Mouse (Mus musculus) mouse embryonic stem cell (cell line): Measurements from ENCODE around the gene Cox19.
"Not testable (repeated sequence)": the region's sequence is repeated elsewhere in the genome, so short reads cannot be mapped to it uniquely, and the experiment has no call there.

Source experiments
- in situ Hi-C, 2 experiments: fragments of 300-500 bp; cut with MboI; formaldehyde crosslinking; loops; 1 replicate in 1 of 2; 3 replicates in 1 of 2; pipeline ENCODE4 v1.14.3; 2019 to 2020; ENCODE audit warnings: low sequenced_read_pairs in 2 of 2, low pct_unique_long_range_greater_than_20kb in 1 of 2, mixed read lengths in 1 of 2; ENCODE audit not compliant: unreplicated experiment in 1 of 2

Gene Cox19

DNA sequence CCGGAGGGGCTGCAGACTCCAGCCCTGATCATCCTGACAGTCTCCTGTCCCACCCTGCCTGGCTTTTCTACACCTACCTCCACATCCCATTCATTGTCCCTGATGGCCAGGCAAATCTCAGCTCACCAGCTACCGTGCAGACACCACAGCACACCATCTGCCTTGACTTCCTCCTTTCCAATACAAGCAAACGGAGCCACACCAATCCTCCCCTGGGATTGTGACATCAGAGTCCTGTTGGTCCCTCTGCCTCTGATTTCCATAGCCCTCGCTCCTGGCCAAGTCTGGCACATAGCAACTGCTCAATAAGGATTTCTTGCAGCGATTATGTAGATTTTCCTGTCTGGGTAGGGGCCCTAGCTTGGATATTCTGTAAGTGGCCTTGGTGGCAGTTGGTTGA lies at the start of gene Cox19:
Gene Cox19 (minus strand): TSS at position 285 of the 400 bp plus-strand sequence.
- in situ Hi-C loops = no loop called here

DNA sequence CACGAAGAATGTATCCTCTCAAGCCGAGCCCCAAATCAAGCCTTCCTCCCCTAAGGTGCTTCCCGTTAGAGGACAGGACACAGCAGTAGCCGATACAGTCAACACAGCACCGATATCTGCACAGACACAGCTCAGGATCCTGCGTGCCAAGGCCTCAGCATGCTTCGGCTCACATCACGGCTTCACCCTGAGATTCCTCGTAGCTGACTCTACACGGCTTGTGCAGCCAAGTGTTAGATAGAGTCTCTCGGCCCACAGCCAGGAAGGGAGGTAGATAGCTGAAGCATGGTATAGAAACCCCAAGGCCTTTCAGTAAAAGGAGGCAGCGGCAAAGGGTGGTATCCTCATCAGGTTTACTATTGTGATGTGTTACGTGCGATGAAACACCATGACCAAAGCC lies 48.8 kb upstream of the Cox19 start:
- in situ Hi-C loops = no loop called here

DNA sequence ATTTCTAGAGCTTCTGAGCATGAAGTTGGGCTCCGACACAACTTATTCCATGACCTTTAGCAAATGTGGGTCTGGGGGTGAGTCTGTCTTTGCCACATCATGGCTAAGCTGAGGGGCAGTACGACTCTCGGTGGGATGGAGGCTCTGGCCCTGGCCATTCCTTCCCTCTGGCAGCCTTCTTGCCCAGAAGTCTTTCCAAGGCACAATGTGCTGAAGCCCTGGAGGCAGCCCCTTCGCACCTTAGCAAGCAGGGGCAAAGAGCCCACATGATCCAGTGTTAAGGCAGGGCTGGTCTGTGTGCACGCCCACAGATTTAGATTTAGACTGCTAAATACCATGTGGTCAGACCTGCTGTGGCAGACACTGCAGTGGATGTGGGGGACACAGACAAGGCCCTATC lies 47.6 kb upstream of the Cox19 start:
- in situ Hi-C loops = no loop called here

DNA sequence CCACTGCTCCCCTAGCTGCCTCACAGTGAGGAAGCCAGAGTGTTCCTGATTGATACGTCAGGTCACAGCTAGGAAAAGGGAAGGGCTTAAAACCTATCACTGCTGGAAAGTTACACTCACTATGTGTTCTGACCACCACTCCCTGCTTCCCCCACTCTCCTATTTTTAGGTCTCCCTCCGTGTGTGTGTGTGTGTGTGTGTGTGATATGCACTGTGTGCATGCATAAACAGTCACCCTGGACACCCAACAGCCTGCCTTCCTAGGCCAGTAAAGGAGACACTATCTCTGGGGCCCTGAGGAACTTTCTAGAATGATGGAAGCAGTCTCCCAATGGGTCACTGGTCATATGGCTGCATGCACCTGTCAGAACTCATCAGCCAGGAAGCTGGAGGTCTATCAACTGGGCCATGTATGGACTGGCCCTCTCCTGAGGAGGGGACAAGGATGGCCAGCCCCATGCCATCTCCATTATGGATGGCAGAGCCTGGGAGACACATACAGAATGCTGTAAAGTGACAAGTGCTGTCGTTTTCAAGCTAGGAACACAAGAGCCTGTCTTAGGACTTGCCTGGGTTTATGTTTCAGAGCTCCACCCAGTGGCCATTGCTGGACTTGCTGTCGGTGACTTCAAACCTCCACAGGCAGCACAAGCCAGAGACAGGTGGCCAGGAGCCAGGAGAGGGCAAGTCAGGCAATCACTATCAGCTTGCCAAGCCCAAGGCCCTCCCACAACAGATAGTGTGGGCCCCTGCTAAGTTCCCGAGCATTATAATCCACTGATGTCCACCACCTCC lies 46.9 kb upstream of the Cox19 start:
- in situ Hi-C loops = no loop called here

DNA sequence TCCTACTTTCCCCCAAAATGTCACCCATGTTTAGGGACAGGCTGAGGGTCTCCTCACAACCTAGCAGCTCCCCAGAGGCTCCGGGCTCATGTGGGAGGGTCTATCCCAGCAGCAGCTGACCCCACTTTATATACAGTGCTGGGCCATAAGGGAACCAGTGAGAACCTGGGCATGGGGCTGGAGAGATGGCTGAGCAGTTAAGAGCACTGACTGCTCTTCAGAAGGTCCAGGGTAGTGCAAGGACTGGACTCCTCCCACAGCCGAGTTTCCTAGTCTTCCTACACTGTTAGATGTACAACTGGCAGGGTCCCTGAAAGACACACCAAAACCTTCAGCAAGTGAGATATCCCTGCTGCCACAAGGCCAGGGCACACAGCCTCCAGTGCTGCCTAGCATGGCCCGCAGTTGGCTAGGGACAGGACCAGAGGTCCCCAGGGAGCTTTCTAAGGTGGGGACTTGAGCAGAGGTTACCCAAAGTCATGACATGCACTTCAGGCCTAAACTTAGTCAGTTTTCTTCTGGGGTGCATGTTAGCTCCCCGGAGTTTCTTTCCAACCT lies 46.2 kb upstream of the Cox19 start:
- in situ Hi-C loops = no loop called here

DNA sequence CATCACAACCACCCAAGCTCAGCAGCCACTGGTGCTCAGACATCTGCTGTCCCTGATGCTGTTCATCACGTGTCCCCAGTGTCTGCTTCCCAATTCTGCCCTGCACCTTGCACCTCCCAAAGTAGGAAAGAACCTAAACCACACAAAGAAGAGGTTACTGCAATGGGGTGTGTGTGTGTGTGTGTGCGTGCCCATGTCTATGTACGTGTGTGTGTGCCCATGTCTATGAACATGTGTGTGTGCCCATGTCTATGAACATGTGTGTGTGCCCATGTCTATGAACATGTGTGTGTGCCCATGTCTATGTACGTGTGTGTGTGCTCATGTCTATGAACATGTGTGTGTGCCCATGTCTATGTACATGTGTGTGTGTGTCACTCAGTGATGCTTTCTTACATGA lies 44.3 kb upstream of the Cox19 start:
- in situ Hi-C loops = no loop called here

DNA sequence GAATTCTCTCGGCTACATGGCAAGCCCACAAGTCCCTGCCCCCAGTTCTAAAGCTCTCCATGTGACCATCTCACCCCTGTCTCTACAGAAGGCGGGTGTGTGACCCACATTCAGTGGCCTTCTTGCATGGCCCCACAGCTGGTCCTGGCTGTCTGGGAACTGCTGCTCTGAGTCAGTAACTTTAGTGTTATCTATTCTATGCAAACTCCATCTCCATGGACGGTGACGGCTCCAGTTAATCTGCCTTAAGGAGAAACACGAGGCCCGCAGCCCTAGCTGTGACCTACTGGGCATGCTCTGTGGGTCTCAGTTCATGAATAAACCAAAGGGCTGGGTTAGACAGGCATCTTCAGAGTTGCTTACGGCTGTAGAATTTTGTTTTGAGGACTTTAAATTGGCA lies 43.2 kb upstream of the Cox19 start:
- in situ Hi-C loops = no loop called here

DNA sequence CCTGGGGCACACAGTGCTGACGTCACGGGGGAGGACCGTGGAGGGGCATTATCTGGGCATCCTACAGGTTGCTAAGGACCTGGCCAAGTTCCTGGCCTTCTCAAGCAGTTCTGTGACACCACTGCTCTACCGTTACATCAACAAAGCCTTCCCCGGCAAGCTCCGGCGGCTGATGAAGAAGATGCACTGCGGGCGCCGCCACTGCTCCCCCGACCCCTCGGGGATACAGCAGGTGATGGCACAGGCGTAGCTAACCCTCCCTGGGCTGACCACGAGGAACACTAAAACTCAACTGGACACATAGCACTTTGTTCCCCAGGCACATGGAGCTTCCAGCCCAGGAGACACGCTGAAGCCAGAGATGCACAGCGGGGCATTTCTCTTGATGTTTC lies 42.0 kb upstream of the Cox19 start:
- in situ Hi-C loops = no loop called here

DNA sequence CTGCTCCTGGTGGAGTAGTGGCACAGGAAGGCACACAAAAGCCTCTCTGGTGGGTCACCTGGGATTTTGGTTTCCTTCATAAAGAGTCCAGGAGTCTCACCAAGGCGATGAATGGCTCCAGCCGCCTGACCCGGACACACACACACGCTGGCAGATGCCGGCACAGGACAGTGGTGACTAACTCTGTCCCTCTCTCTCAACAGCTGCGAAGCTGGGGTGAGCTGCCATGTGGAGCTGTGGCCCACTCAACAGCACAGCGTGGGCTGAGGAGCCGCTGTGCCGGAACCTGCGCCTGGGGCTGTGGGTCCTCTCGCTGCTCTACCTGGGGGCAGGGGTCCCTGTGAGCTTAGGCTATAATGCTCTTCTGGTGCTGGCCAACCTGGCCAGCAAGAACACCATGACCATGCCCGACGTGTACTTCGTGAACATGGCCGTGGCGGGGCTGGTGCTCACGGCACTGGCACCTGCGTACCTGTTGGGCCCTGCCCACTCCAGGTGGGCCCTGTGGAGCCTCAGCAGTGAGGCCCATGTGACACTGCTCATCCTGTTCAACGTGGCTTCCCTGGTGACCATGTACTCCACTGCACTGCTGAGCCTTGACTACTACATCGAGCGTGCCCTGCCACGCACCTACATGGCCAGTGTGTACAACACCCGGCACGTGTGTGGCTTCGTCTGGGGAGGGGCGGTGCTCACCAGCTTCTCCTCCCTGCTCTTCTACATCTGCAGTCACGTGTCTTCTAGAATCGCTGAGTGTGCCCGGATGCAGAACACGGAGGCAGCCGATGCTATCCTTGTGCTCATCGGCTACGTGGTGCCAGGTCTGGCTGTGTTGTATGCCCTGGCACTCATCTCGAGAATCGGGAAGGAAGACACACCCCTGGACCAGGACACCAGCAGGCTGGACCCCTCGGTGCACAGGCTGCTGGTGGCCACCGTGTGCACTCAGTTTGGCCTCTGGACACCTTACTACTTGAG lies 41.3 kb upstream of the Cox19 start:
- in situ Hi-C loops = no loop called here

DNA sequence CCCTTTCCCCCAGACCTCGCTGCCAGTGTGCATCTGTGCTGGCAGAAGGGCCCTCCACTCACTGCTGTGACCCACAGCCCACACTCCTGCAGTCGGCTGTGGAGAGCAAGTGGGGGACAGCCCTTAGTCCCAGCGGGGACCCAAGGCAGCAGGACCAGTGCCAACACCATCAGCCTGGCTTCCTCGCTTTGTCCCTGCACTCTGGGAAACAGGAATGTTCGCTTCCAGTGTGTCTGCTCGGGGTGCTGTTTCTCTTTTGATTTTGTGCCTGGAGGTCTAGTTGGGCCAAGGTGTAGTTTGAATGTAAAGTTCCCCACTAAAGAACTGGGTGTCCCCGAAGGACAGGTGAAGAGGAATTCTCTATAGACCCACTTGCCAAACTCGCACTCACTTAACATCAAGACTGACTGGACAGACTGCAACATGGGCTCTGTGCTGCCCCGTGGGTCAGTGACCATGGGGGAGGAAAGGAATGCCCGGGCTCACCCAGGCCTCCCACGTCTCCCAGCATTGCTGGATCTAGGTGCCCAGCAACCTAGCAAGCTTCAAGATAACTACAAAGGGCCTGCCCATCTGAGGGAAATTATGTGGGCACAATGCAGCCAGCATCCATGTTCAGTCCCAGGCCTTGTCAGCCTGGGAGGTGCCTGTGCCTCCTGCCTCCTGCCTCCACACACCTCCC lies 40.2 kb upstream of the Cox19 start:
- in situ Hi-C loops = no loop called here

DNA sequence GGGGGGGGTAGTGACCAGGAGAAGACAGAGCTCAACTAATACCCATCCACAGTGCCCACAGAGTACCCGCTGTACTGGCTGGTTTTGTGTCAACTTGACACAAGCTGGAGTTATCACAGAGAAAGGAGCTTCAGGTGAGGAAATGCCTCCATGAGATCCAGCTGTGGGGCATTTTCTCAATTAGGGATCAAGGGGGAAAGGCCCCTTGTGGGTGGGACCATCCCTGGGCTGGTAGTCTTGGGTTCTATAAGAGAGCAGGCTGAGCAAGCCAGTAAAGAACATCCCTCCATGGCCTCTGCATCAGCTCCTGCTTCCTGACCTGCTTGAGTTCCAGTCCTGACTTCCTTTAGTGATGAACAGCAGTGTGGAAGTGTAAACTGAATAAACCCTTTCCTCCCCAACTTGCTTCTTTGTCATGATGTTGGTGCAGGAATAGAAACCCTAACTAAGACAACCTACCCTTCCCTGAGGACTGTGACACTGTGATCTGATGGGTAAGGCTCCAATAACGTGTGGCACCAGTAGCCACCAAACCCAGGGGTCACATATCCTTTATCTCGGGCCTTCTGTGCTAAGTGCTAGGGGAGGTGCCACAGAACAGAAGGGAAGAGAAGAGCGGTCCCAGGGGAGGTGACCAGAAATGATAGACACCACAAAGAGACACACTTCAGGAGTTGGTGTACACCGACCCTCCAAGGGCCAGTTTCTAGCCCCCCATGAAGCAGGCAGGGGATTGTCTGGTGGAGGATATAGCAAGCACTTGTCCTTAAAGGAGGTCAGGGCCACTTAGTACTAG lies 39.3 kb upstream of the Cox19 start:
- in situ Hi-C loops = not testable (repeated sequence)

DNA sequence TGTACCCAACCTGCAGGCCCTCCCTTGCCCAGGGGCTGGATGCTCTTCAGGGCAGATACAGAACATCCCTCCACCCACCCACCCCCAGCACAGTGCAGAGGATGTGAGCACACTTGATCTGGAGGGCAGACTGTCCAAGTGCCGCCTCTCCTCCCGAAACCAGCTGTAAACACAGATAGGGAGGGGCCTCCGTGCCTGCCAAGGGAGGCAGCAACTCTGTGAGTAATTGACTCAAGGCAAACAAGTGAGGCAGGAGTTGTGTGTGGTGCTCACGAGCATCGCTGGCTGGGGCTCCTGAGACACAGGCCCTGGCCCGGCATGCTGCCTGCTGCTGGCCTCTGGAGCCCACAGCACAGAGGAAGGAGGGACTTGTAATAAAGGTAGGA lies 38.5 kb upstream of the Cox19 start:
- in situ Hi-C loops = no loop called here

DNA sequence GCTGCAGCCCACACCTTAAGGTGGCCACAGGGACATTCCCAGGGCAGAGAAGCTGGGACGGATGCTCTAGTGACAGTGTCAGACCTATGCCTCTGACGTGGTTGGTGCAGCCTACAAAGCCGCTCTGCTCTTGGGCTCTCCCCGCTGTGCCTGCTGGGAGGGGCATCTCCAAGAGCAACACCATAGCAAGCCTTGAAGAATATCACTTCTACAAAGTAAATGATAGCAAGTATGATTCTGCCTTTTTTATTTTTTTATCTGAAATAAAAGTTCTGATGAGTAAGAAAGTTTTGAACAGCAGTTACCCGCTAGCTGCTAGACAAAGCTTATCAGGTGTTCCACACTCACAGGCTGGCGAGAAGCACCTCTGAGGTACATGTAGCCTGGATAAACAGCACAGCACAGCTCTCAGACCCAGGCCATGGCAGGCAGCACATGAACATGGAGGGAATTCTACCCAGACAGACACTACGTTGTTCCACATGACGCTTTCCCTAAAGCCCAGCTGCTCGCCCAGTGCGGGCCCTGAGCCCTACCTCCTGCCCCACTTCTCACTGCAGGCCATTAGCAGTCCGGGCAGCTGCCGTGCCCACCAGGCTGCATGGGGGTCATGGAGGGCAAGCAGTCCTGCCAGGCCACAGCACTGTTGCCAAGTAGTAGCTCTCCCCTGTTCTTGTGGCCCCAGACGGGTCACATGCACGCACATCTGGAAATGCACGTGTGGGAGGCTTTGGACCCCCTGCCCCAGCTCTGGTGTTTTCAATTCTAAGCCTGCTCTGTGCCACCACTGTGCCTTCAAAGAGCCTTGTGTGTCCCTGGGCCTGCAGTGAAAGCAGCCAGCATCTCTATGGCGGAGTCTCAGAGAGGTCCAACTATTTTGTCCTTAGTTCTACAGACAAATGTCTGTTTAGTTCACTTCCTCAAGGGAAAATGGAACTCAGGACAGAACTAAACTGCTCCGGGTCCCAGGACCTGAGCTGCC lies 37.8 kb upstream of the Cox19 start:
- in situ Hi-C loops = no loop called here

DNA sequence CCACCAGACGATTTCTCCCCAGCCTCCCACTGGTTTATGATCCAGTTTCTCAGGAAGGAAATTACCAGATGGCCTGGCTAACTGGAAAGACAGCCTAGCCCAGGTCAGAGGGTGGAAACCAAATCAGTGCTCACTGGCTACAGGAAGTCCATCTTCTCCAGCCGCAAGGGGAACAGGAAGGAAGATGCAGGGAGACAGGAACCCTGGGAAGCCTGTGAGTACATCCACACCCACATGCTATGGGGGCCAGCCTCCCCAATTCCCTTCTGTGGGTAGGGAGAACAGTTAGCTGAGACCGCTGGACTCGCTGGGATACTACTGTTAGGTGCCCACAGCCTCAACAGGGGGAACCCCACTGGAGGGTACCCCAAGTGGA lies 37.0 kb upstream of the Cox19 start:
- in situ Hi-C loops = no loop called here

DNA sequence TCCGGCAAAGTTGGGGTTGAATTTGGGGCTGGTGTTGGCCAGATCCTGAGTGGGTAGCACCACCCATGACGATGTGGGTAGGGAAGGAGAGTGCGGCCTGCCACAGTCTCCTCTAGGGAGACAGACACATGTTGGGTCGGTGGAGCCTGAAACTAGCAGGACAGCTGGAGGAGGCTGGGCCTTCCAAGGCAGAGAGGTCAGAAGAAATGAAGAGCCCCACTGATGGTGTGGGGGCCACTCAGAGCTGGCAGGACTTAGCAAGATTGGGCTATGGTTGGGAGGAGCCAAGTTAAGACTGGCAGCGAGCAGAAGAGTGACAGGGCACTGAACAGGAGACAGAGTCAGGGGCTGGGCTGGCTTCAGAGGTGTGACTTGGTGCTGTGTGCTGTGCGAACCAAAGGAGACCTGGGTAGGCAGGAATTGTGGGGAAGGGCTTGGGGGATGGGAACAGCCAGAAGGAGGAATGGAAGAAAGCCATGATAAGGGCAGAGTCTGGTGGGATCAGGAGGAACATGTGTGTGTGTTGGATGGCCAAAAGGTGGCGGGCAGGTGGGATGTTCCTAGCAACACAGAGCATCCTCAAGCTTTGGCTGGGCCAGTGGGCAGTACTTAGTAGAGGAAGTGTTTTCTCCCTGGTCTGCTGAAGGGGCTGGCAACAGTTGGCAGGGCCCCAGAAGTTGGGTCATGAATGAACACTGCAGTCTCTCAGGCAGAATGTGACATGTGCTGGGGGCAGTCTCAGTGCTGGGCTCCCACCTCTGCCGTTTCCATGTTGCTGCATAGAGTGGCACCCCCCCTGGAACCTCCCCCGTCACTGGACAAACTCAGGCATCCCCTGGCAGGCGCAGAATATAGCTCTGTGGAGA lies 36.3 kb upstream of the Cox19 start:
- in situ Hi-C loops = no loop called here

DNA sequence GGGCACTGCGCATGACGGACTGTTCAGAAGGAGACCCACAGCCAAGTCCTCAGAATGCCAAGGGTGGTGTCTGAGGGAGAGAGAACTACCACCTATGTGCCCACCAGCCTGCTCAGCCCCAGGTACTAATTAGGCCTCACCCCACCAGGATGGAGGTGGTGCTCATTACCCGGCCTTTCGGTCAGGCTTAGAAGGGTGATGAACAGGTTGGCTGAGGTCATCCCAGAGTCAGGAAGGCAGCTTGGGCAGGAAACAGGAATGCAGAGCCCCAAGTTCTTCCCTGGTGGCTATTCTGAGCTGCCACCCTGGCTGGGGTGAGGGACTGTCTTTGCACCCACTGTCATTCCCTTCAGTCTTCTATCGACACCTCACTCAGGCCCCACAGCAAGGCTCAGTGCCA lies 34.8 kb upstream of the Cox19 start:
- in situ Hi-C loops = no loop called here
